Mouse (Mus musculus): ENCODE results near the gene Neu4.

GRCm38 (mm10) chr1:93986167-93986566 lies 34.1 kb upstream of the Neu4 start:
- TF ChIP-seq CTCF (IDR thresholded peaks at IDR 0.05; ENCODE audit: borderline replicate concordance, insufficient read depth, low read length) (no peak), POLR2A (IDR thresholded peaks at IDR 0.05; ENCODE audit: low read depth, low read length) (no peak)
